Mouse (Mus musculus) liver, adult 2 months (tissue): ENCODE data around the gene Pgap3. TPM values are rescaled to one million over a fixed set of nuclear protein-coding genes. Genes with fewer than 3 reads are reported as not detected.
"Not testable (repeated sequence)": the region's sequence is repeated elsewhere in the genome, so short reads cannot be mapped to it uniquely, and the experiment has no call there.

Experiments used
- DNase-seq: peaks from one replicate; pipeline ENCODE4 v3.0.0-alpha.2; 2011; ENCODE audit warnings: low read depth, low spot score; ENCODE audit errors: extremely low read depth
- H3K27ac ChIP-seq: fragments of 200-500 bp; replicated peaks from 2 replicates; pipeline ENCODE4 v1.5.1; 2012; ENCODE audit warnings: low read depth, mild to moderate bottlenecking, control low read depth, inconsistent platforms, low read length; ENCODE audit not compliant: insufficient read depth
- H3K27me3 ChIP-seq: fragments of 200-500 bp; 2 replicates; pipeline ENCODE4 v1.6.1; 2012; ENCODE audit warnings: mild to moderate bottlenecking, moderate library complexity, low read length, inconsistent platforms; ENCODE audit not compliant: control insufficient read depth, insufficient read depth
- H3K36me3 ChIP-seq: fragments of 200-500 bp; 2 replicates; pipeline ENCODE4 v1.6.1; 2012; ENCODE audit warnings: low read length, inconsistent platforms; ENCODE audit not compliant: control insufficient read depth, insufficient read depth
- H3K4me1 ChIP-seq: fragments of 200-500 bp; 2 replicates; pipeline ENCODE4 v1.6.1; 2011; ENCODE audit warnings: low read length; ENCODE audit not compliant: control insufficient read depth, insufficient read depth
- H3K4me3 ChIP-seq: fragments of 200-500 bp; 2 replicates; pipeline ENCODE4 v1.5.1; 2011; ENCODE audit warnings: low read depth, mild to moderate bottlenecking, control low read depth, low read length, moderate library complexity; ENCODE audit not compliant: insufficient read depth
- H3K79me2 ChIP-seq: fragments of 200-500 bp; 2 replicates; pipeline ENCODE4 v1.6.1; 2012; ENCODE audit warnings: inconsistent platforms, mild to moderate bottlenecking, low read length, moderate library complexity; ENCODE audit not compliant: control insufficient read depth, insufficient read depth
- H3K9ac ChIP-seq: fragments of 200-500 bp; 2 replicates; pipeline ENCODE4 v1.6.1; 2012; ENCODE audit warnings: low read depth, mild to moderate bottlenecking, control low read depth, inconsistent platforms, low read length
- CTCF ChIP-seq: fragments of 200-500 bp; IDR thresholded peaks from 2 replicates; pipeline ENCODE4 v1.5.1; 2011; ENCODE audit warnings: low read depth, low read length, control low read depth
- POLR2A ChIP-seq: fragments of 200-500 bp; IDR thresholded peaks from 2 replicates; pipeline ENCODE4 v1.6.1; 2011; ENCODE audit warnings: low read length, control low read depth; ENCODE audit not compliant: insufficient read depth; ENCODE audit errors: extremely low read depth
- whole genome bisulfite sequencing: fragments of 180-500 bp; shearing (Covaris S2); methylation state at CpG from one replicate; pipeline ENCODE4 v1.1.7; 2018; 5-methylcytosine and 5-hydroxymethylcytosine counted together
- polyA plus RNA-seq: library from polyadenylated mRNA; depleted of rRNA; stranded (reverse); fragments of >200 nt; gene quantifications from 2 replicates; pipeline ENCODE4 v1.2.3, GENCODE M21; 2012
- total RNA-seq: library from RNA; depleted of rRNA; stranded (reverse); fragments of >200 nt; gene quantifications from 2 replicates; pipeline ENCODE4 v1.2.3, GENCODE M21; 2014

Gene Pgap3
- total and polyA plus RNA-seq, 2 experiments, result 0.37 to 5.0 TPM

- no peaks in the 10 kb centered on the region for H3K79me2 ChIP-seq
- no peaks in the 10 kb centered on the region; the same call in 1 of the 2 replicates for H3K4me1 ChIP-seq
- 0 out of 2 replicates have a peak, but pooled peaks cover 4% of the 10 kb centered on the region for H3K27me3 ChIP-seq
Observed at GRCm38 (mm10) chr11:98384216-98384615, 16.1 kb downstream of the Pgap3 start.

GRCm38 (mm10) chr11:98383261-98384030 is 16.8 kb downstream of the Pgap3 start, which contains the start of gene Tcap:
TSS of gene Tcap (plus strand) at chr11:98383811.
- TF ChIP-seq CTCF (no peak), POLR2A (no peak)
- WGBS, result 74% methylated on average over 14 of the region's 14 CpGs
- H3K9ac ChIP-seq, result no peak within 1 kb of the TSS
- H3K27me3 ChIP-seq, result 0 out of 2 replicates have a peak, but pooled peaks cover 4% of the 10 kb centered on the region
- H3K4me3 ChIP-seq, result no peak within 1 kb of the TSS
- DNase-seq, result no peak
- H3K27ac ChIP-seq, result no peak within 1 kb of the TSS
- H3K79me2 ChIP-seq, result no peaks in the 10 kb centered on the region
- H3K4me1 ChIP-seq, result no peaks in the 10 kb centered on the region; the same call in 1 of the 2 replicates
- H3K36me3 ChIP-seq, result no peaks in the 10 kb centered on the region

More at GRCm38 (mm10) chr11:98384216-98384615, 16.1 kb downstream of the Pgap3 start:
- 88% methylated on average over 20 of the region's 20 CpGs for WGBS
- H3K27ac ChIP-seq, result no peak overlapping the region
- H3K4me3 ChIP-seq, result no peak overlapping the region
- DNase-seq, result no peak
- no peak overlapping the region for H3K9ac ChIP-seq
- no peaks in the 10 kb centered on the region for H3K36me3 ChIP-seq
- TF ChIP-seq POLR2A (no peak), CTCF (no peak)

GRCm38 (mm10) chr11:98382405-98382804 is 17.9 kb downstream of the Pgap3 start:
- H3K79me2 ChIP-seq, H3K9ac ChIP-seq, H3K4me3 ChIP-seq, DNase-seq, H3K4me1 ChIP-seq, H3K36me3 ChIP-seq, H3K27ac ChIP-seq, H3K27me3 ChIP-seq: not testable (repeated sequence)
- 28% methylated on average over 2 of the region's 2 CpGs for WGBS

- Histone ChIP-seq H3K27me3 (0 out of 2 replicates have a peak, but pooled peaks cover 3% of the 10 kb centered on the region), H3K4me1 (no peaks in the 10 kb centered on the region; the same call in 1 of the 2 replicates), H3K79me2 (no peaks in the 10 kb centered on the region), H3K9ac (no peak overlapping the region), H3K4me3 (no peak overlapping the region), H3K27ac (no peak overlapping the region), H3K36me3 (peaks cover 4% of the 10 kb centered on the region; the same call in 1 of the 2 replicates)
- no peak for TF ChIP-seq CTCF
- no peak for TF ChIP-seq POLR2A
- WGBS, result 93% methylated on average over 2 of the region's 2 CpGs
- DNase-seq, result no peak
Observed at GRCm38 (mm10) chr11:98381651-98382050, 18.6 kb downstream of the Pgap3 start.

- WGBS, result 90% methylated on average over 6 of the region's 6 CpGs
- Histone ChIP-seq H3K36me3 (peaks cover 5% of the 10 kb centered on the region; the same call in 1 of the 2 replicates), H3K4me3 (no peak overlapping the region), H3K27ac (no peak overlapping the region), H3K27me3 (no peaks in the 10 kb centered on the region), H3K79me2 (no peaks in the 10 kb centered on the region), H3K9ac (no peak overlapping the region), H3K4me1 (no peaks in the 10 kb centered on the region; the same call in 1 of the 2 replicates)
- TF ChIP-seq POLR2A (no peak), CTCF (no peak)
- no peak for DNase-seq
Observed at GRCm38 (mm10) chr11:98380106-98380505, 20.2 kb downstream of the Pgap3 start.

DNA sequence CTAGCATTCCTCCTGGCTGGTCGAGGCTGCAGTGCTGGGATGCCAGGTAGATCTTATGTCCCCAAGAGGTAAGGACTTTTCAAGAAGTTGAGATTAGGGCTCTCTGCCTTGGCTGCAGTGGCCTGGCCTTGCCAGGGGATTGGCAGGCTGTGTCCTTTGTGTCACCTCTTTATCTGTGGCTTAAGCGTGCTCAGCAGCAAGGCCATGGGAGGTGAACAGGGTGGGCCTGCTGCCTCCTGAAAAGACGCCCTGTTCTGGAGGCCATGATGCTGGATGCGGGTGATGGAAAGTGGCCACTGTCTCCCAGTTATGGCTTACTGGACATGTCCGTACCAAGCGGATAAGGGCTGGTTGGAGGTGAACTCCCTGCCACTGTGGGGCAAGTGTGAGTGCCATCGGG is 20.9 kb downstream of the Pgap3 start:
- H3K27me3 ChIP-seq, result no peaks in the 10 kb centered on the region
- H3K9ac ChIP-seq, result no peak overlapping the region
- no peak overlapping the region for H3K27ac ChIP-seq
- no peaks in the 10 kb centered on the region for H3K4me1 ChIP-seq
- no peak overlapping the region for H3K4me3 ChIP-seq
- H3K36me3 ChIP-seq, result peaks cover 8% of the 10 kb centered on the region; the same call in 1 of the 2 replicates
- no peak for DNase-seq
- WGBS, result 88% methylated on average over 7 of the region's 7 CpGs
- TF ChIP-seq CTCF (no peak), POLR2A (no peak)
- H3K79me2 ChIP-seq, result no peaks in the 10 kb centered on the region
